Mouse (Mus musculus) liver, embryonic 16.5 days (tissue): Measurements from ENCODE around the gene Rxrb. TPM values are rescaled to one million over a fixed set of nuclear protein-coding genes. Genes with fewer than 3 reads are reported as not detected.

ENCODE experiments used
- ATAC-seq: fragments of 200-750 bp; cut with Nextera tagmentation; 2 replicates; pipeline ENCODE4 v1.8.0; 2017; ENCODE audit warnings: low read depth, mild to moderate bottlenecking, moderate number of reproducible peaks, moderate library complexity
- H3K27ac ChIP-seq: fragments of 300-500 bp; sonication (generic); 2 replicates; pipeline ENCODE4 v1.5.1; 2014; ENCODE audit warnings: mild to moderate bottlenecking, low read length
- H3K27me3 ChIP-seq: fragments of 300-500 bp; sonication (generic); 2 replicates; pipeline ENCODE4 v1.6.1; 2014; ENCODE audit warnings: low read depth, low read length, mixed read lengths; ENCODE audit not compliant: control insufficient read depth, insufficient read depth
- H3K36me3 ChIP-seq: fragments of 300-500 bp; sonication (generic); 2 replicates; pipeline ENCODE4 v1.6.1; 2014; ENCODE audit warnings: mild to moderate bottlenecking; ENCODE audit not compliant: control insufficient read depth, insufficient read depth
- H3K4me1 ChIP-seq: fragments of 300-500 bp; sonication (generic); 2 replicates; pipeline ENCODE4 v1.6.1; 2014; ENCODE audit warnings: low read depth, low read length, mixed read lengths; ENCODE audit not compliant: control insufficient read depth
- H3K4me2 ChIP-seq: fragments of 300-500 bp; sonication (generic); 2 replicates; pipeline ENCODE4 v1.6.1; 2014; ENCODE audit warnings: low read depth, low read length, mixed read lengths
- H3K4me3 ChIP-seq: fragments of 300-500 bp; sonication (generic); 2 replicates; pipeline ENCODE4 v1.5.1; 2014; ENCODE audit warnings: low read depth, mild to moderate bottlenecking, low read length
- H3K9ac ChIP-seq: fragments of 300-500 bp; sonication (generic); 2 replicates; pipeline ENCODE4 v1.6.1; 2014; ENCODE audit warnings: low read depth, low read length
- H3K9me3 ChIP-seq: fragments of 300-500 bp; sonication (generic); replicated peaks from 2 replicates; pipeline ENCODE4 v1.6.1; 2016; ENCODE audit warnings: low read length; ENCODE audit not compliant: control insufficient read depth
- WGBS: fragments of 180-500 bp; shearing (Covaris S2); extraction: QIAGEN DNeasy Blood & Tissue Kit; methylation state at CpG from one replicate; pipeline ENCODE4 v1.1.7; 2014; ENCODE audit not compliant: insufficient replicate concordance; 5-methylcytosine and 5-hydroxymethylcytosine counted together
- polyA plus RNA-seq: library from polyadenylated mRNA; unstranded; fragments of >200 nt; fragmentation: Nextera tagmentation; extraction: Ambion mirVana; gene quantifications from 2 replicates; pipeline ENCODE4 v1.2.1, GENCODE M21; 2015

Gene Rxrb
- polyA plus RNA-seq, 1 experiment from 2014 or later: 15.7 TPM

DNA sequence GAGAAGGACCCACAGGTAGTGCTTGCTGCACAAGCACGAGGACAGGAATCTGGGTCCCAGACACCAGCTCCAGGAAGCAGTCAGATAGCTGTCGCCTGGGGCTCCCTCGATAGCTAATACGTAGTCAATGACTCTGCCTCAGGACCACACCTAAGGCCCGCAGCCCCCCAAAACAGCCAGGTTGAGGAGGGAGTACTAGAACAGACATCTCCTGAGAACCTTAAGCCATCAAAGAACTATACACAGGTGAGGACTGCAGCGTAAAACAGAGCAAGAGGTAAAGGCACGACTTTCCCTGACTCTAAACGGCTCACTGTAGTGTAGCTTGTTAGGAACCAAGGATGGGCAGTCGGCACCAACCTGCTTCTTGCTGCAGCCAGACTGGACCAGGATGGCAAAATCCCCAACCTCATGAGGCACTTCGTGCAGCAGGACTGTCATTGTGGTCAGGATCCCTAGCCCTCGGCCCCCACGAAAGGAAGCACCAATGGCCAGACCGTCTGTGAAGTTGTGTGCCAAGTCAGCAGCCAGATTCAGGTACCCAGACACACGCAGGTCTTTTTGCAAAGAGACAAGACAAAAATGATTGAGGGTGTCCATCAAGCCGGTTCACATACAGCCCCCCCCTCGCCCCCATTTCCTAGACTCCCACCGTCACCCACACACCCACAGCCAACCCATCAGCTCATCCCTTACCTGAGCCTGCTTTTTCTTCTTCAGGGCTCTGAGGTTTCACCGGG is 2.3 kb upstream of the Rxrb start:
- H3K9me3 ChIP-seq: no peaks in the 10 kb centered on the region
- peak overlapping the region; percentile 75; the same call in 1 of the 2 replicates for H3K4me2 ChIP-seq
- no peak overlapping the region; the same call in 1 of the 2 replicates for H3K9ac ChIP-seq
- no peaks in the 10 kb centered on the region for H3K27me3 ChIP-seq
- no peak overlapping the region for H3K4me3 ChIP-seq
- WGBS: 73% methylated on average over 18 of the region's 18 CpGs
- H3K36me3 ChIP-seq: peaks cover 15% of the 10 kb centered on the region; the same call in 1 of the 2 replicates
- H3K4me1 ChIP-seq: peaks cover 64% of the 10 kb centered on the region
- H3K27ac ChIP-seq: no peak overlapping the region
- no peak for ATAC-seq

DNA sequence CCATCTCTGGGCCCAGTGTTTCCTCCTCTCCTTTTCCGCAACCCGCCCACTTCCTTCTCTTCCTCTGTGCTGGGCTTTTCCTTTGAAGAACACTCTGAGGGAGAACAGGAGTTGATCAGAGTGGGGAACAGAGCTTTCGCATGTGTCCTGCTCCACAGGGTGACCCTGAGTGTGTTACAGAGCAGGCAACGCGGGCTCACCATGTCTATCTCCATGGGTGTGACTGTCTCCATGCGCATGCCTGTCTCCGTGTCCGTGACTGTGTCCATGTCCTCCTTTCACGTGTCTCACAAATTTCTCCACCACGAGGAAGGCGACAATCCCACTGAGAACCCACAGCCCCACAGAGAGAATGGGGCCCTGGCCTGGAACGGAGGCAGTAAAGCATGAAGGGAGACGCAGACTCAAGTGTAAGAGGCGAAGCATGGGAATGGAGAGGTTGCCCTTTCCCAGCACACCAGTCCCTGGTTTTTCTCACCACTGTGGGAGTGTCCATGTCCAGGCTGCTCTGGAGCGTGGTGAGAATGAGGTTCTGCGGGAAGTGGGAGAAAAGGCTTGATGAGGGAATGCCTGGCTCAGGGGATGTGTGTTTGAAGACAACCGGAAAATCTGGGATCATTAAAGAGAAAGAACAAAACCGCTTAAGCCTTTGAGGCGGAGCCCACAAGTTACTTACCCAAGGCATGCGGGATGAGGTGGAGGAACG is 1.6 kb upstream of the Rxrb start:
- Histone ChIP-seq H3K4me3 (peak overlapping the region; percentile 97), H3K9me3 (no peaks in the 10 kb centered on the region), H3K27me3 (no peaks in the 10 kb centered on the region), H3K36me3 (peaks cover 15% of the 10 kb centered on the region; the same call in 1 of the 2 replicates), H3K27ac (0 out of 2 replicates have a peak overlapping the region, but pooled peaks have one; percentile 35), H3K4me2 (peak overlapping the region; percentile 75), H3K4me1 (peaks cover 64% of the 10 kb centered on the region), H3K9ac (peak overlapping the region; percentile 97)
- whole genome bisulfite sequencing: 77% methylated on average over 21 of the region's 21 CpGs
- ATAC-seq: no peak

DNA sequence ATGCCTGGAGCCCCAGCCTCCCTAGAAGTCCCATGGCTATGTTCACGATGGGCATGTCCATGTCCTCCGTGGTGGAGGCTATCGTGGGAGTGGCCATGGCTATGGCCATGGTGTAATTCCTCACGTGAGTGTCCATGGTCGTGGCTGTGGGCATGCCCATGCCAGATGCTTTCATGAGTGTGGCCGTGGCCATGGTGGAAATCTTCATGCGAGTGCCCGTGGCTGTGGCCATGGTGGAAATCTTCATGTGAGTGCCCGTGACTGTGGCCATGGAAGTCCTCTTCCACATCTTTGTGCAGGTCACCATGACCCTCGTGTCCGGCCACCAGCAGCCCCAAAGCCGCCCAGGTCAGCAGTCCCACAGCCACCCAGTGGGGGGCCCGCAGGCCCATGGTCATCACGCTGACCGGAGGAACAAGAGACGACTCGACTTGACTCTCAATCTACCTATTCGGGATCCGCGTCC is 718 bp upstream of the Rxrb start:
- no peaks in the 10 kb centered on the region for H3K9me3 ChIP-seq

DNA sequence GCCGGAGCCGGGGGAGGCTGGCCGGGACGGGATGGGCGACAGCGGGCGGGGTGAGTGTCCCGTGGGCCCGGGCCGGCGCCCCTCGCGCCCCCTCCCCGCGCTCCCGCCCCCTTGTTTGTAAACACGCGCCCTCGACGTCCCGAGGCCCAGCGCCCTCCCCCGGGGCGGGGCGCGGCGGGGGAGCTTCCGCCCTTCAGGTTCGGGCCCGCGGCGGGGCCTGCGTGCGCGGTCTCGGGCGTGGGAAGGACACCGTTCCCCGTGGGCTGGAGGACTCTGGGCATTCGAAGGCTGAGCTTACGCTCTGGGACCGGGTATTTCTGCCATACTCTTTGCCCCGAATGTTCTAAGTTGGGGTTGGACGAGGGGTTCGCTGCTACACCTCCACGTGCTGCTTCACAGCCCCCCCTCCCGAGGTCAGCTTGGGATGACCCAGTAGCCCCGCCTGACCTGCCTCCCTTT is 591 bp downstream of the Rxrb start:
- Histone ChIP-seq H3K4me2 (peak overlapping the region; percentile 87), H3K36me3 (peaks cover 26% of the 10 kb centered on the region), H3K4me3 (peak overlapping the region; percentile 97), H3K27me3 (no peaks in the 10 kb centered on the region), H3K4me1 (peaks cover 43% of the 10 kb centered on the region), H3K9ac (peak overlapping the region; percentile 97), H3K9me3 (no peaks in the 10 kb centered on the region), H3K27ac (peak overlapping the region; percentile 97)
- peak; percentile 41 for ATAC-seq
- WGBS: under 1% methylated on average over 45 of the region's 48 CpGs

More for the DNA sequence above, 718 bp upstream of the Rxrb start:
- H3K27me3 ChIP-seq: no peaks in the 10 kb centered on the region
- H3K4me3 ChIP-seq: peak overlapping the region; percentile 97
- peak overlapping the region; percentile 97 for H3K27ac ChIP-seq
- H3K36me3 ChIP-seq: peaks cover 18% of the 10 kb centered on the region; the same call in 1 of the 2 replicates
- peak overlapping the region; percentile 97 for H3K9ac ChIP-seq
- H3K4me1 ChIP-seq: peaks cover 56% of the 10 kb centered on the region
- 4% methylated on average over 20 of the region's 20 CpGs for WGBS
- H3K4me2 ChIP-seq: peak overlapping the region; percentile 75
- no peak for ATAC-seq

DNA sequence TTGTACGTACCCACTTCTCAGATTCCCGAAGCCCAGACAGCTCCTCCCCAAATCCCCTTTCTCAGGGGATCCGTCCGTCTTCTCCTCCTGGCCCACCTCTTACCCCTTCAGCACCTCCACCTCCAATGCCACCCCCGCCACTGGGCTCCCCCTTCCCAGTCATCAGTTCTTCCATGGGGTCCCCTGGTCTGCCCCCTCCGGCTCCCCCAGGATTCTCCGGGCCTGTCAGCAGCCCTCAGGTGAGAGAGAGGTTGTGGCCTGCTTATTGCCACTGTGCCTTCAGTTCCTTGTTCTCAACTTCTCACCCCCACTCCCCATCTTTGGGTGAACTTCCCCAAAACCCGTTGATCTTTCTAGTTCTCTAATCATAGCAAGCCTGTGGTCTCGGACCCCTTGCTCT is 1.2 kb downstream of the Rxrb start:
- Histone ChIP-seq H3K36me3 (peaks cover 33% of the 10 kb centered on the region), H3K4me1 (peaks cover 39% of the 10 kb centered on the region)
- no peak for ATAC-seq

DNA sequence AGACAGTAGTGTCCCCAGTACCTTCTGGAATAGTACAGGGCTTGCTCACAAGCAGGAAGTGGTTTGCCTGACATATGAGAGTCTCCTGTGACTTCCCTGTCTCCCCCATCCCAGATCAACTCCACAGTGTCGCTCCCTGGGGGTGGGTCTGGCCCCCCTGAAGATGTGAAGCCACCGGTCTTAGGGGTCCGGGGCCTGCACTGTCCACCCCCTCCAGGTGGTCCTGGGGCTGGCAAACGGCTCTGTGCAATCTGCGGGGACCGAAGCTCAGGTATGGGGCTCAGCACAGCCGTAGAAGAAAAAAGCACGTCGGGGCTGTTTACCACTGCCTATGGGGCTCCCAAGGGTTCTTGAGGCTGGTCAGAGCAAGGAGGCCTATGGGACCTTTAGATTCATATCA is 1.8 kb downstream of the Rxrb start:
- no peak overlapping the region; the same call in 1 of the 2 replicates for H3K4me3 ChIP-seq
- H3K27ac ChIP-seq: no peak overlapping the region
- ATAC-seq: no peak
- 84% methylated on average over 9 of the region's 9 CpGs for WGBS
- H3K9ac ChIP-seq: no peak overlapping the region
- no peaks in the 10 kb centered on the region for H3K9me3 ChIP-seq
- 0 out of 2 replicates have a peak overlapping the region, but pooled peaks have one; percentile 87 for H3K4me2 ChIP-seq
- H3K27me3 ChIP-seq: no peaks in the 10 kb centered on the region; the same call in 1 of the 2 replicates
- H3K4me1 ChIP-seq: peaks cover 36% of the 10 kb centered on the region
- H3K36me3 ChIP-seq: peaks cover 33% of the 10 kb centered on the region

More for the DNA sequence above, 1.2 kb downstream of the Rxrb start:
- Histone ChIP-seq H3K27ac (peak overlapping the region; percentile 97), H3K9ac (peak overlapping the region; percentile 97), H3K27me3 (no peaks in the 10 kb centered on the region), H3K9me3 (no peaks in the 10 kb centered on the region), H3K4me3 (peak overlapping the region; percentile 97), H3K4me2 (peak overlapping the region; percentile 87)
- WGBS: 14% methylated on average over 9 of the region's 9 CpGs

DNA sequence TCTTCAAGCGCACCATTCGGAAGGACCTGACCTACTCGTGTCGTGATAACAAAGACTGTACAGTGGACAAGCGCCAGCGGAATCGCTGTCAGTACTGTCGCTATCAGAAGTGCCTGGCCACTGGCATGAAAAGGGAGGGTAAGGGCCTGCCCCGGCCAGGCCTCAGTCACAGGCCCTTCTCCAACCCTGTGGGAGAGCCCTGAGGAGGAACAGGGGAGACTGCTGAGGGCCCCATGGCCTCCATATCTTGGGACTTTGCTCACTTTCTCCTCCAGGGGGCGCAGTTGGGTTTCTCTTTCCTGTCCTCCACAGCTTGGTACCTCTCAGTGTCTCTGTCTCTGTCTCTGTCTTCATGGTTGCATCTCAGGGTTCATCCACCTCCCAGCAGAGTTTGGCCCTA is 2.5 kb downstream of the Rxrb start:
- H3K4me2 ChIP-seq: no peak overlapping the region
- H3K9me3 ChIP-seq: no peaks in the 10 kb centered on the region
- no peak overlapping the region for H3K27ac ChIP-seq
- peaks cover 40% of the 10 kb centered on the region for H3K4me1 ChIP-seq
- 71% methylated on average over 10 of the region's 10 CpGs for WGBS
- H3K36me3 ChIP-seq: peaks cover 28% of the 10 kb centered on the region
- peaks cover under 1% of the 10 kb centered on the region; the same call in 1 of the 2 replicates for H3K27me3 ChIP-seq
- no peak for ATAC-seq
- no peak overlapping the region for H3K9ac ChIP-seq
- no peak overlapping the region for H3K4me3 ChIP-seq

DNA sequence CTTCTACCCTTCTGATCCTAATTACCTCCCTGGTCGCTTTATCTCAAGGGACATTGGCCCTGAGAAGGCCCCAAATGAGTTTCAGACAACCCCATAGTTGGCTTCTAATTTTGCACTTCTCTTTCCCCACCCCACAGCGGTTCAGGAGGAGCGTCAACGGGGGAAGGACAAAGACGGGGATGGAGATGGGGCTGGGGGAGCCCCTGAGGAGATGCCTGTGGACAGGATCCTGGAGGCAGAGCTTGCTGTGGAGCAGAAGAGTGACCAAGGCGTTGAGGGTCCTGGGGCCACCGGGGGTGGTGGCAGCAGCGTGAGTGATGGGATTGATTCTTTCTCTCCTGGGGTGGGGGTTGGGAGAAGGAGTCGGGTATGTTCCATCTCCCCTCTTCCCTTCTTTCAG is 3.9 kb downstream of the Rxrb start:
- peaks cover 18% of the 10 kb centered on the region for H3K36me3 ChIP-seq
- H3K9ac ChIP-seq: no peak overlapping the region
- no peak for ATAC-seq
- H3K9me3 ChIP-seq: no peaks in the 10 kb centered on the region
- no peak overlapping the region for H3K4me2 ChIP-seq
- H3K27ac ChIP-seq: no peak overlapping the region
- no peak overlapping the region for H3K4me3 ChIP-seq
- H3K27me3 ChIP-seq: peaks cover 12% of the 10 kb centered on the region
- 87% methylated on average over 9 of the region's 9 CpGs for WGBS
- H3K4me1 ChIP-seq: peaks cover 28% of the 10 kb centered on the region
